Mouse (Mus musculus) stomach, postnatal 0 days (tissue): ENCODE results near the gene Cdh11. TPM values are rescaled to one million over a fixed set of nuclear protein-coding genes. Genes with fewer than 3 reads are reported as not detected.
A peak's percentile ranks its signal among the peaks of the same experiment; 100 is the strongest.

Experiments
- ATAC-seq: fragments of 200-750 bp; cut with Nextera tagmentation; 2 replicates; pipeline ENCODE4 v1.8.0; 2017; ENCODE audit not compliant: low FRiP score, low TSS enrichment
- DNase-seq: peaks from one replicate; pipeline ENCODE4 v3.0.0-alpha.2; 2016; ENCODE audit warnings: low spot score
- H3K27ac ChIP-seq: fragments of 300-500 bp; sonication (generic); replicated peaks from 2 replicates; pipeline ENCODE4 v1.5.1; 2014; ENCODE audit warnings: mild to moderate bottlenecking, control low read depth
- H3K27me3 ChIP-seq: fragments of 300-500 bp; sonication (generic); 2 replicates; pipeline ENCODE4 v1.6.1; 2014; ENCODE audit warnings: low read length; ENCODE audit not compliant: control insufficient read depth, insufficient read depth
- H3K36me3 ChIP-seq: fragments of 300-500 bp; sonication (generic); 2 replicates; pipeline ENCODE4 v1.6.1; 2014; ENCODE audit warnings: low read length, mixed read lengths; ENCODE audit not compliant: control insufficient read depth, insufficient read depth
- H3K4me1 ChIP-seq: fragments of 300-500 bp; sonication (generic); replicated peaks from 2 replicates; pipeline ENCODE4 v1.6.1; 2014; ENCODE audit warnings: antibody characterized with exemption; ENCODE audit not compliant: control insufficient read depth, insufficient read depth
- H3K4me2 ChIP-seq: fragments of 300-500 bp; sonication (generic); replicated peaks from 2 replicates; pipeline ENCODE4 v1.6.1; 2014; ENCODE audit warnings: low read depth, mild to moderate bottlenecking, control low read depth, moderate library complexity
- H3K4me3 ChIP-seq: fragments of 300-500 bp; sonication (generic); 2 replicates; pipeline ENCODE4 v1.5.1; 2014; ENCODE audit warnings: low read depth, low read length, control low read depth
- H3K9ac ChIP-seq: fragments of 300-500 bp; sonication (generic); 2 replicates; pipeline ENCODE4 v1.6.1; 2014; ENCODE audit warnings: mild to moderate bottlenecking, low read length, control low read depth, mixed read lengths
- H3K9me3 ChIP-seq: fragments of 300-500 bp; sonication (generic); 2 replicates; pipeline ENCODE4 v1.6.1; 2016; ENCODE audit warnings: low read length; ENCODE audit not compliant: control insufficient read depth
- CTCF ChIP-seq: IDR thresholded peaks from 2 replicates; pipeline ENCODE4 v1.5.1; 2016; ENCODE audit warnings: antibody characterized with exemption, low read depth, mild to moderate bottlenecking, moderate library complexity
- EP300 ChIP-seq: optimal IDR thresholded peaks from 2 replicates; pipeline ENCODE3; 2016; ENCODE audit warnings: antibody characterized with exemption
- WGBS: fragments of 180-500 bp; shearing (Covaris S2); extraction: QIAGEN DNeasy Blood & Tissue Kit; methylation state at CpG from one replicate; pipeline ENCODE4 v1.1.7; 2014; 5-methylcytosine and 5-hydroxymethylcytosine counted together
- polyA plus RNA-seq: library from polyadenylated mRNA; unstranded; fragments of >200 nt; fragmentation: Nextera tagmentation; extraction: Ambion mirVana; gene quantifications from 2 replicates; pipeline ENCODE4 v1.2.1, GENCODE M21; 2015

Cdh11 gene
- 26.4 and 27.5 TPM in 2 replicates for polyA plus RNA-seq

- Histone ChIP-seq H3K9ac (peak within 1 kb of the TSS; percentile 79), H3K27ac (peak within 1 kb of the TSS; percentile 90), H3K27me3 (no peaks in the 10 kb centered on the region), H3K9me3 (no peaks in the 10 kb centered on the region), H3K4me2 (peak within 1 kb of the TSS; percentile 53), H3K4me1 (no peaks in the 10 kb centered on the region), H3K4me3 (peak within 1 kb of the TSS; percentile 69), H3K36me3 (no peaks in the 10 kb centered on the region)
- WGBS = 6% methylated on average over 23 of the region's 23 CpGs
- no peak for DNase-seq
- no peak for TF ChIP-seq CTCF
- TF ChIP-seq EP300 = no peak
- ATAC-seq = no peak
Observed at GRCm38 (mm10) chr8:102785592-102786416, at the start of gene Cdh11. TSS of gene Cdh11 (minus strand) at chr8:102785642.

GRCm38 (mm10) chr8:102813959-102814358 lies 28.5 kb upstream of the Cdh11 start:
- no peak overlapping the region for H3K9ac ChIP-seq
- no peaks in the 10 kb centered on the region for H3K9me3 ChIP-seq
- no peak overlapping the region for H3K4me3 ChIP-seq
- H3K27me3 ChIP-seq = no peaks in the 10 kb centered on the region
- H3K27ac ChIP-seq = no peak overlapping the region
- DNase-seq (no peak), ATAC-seq (no peak)
- H3K4me1 ChIP-seq = no peaks in the 10 kb centered on the region
- H3K4me2 ChIP-seq = no peak overlapping the region
- TF ChIP-seq EP300 = no peak
- TF ChIP-seq CTCF = no peak
- H3K36me3 ChIP-seq = no peaks in the 10 kb centered on the region
- 76% methylated on average over 5 of the region's 5 CpGs for WGBS

GRCm38 (mm10) chr8:102790303-102790702 lies 4.9 kb upstream of the Cdh11 start:
- no peak for TF ChIP-seq EP300
- peak; percentile 82 for TF ChIP-seq CTCF
- Histone ChIP-seq H3K27me3 (no peaks in the 10 kb centered on the region), H3K9ac (no peak overlapping the region), H3K27ac (no peak overlapping the region), H3K36me3 (no peaks in the 10 kb centered on the region), H3K4me3 (no peak overlapping the region), H3K9me3 (no peaks in the 10 kb centered on the region), H3K4me2 (no peak overlapping the region), H3K4me1 (no peaks in the 10 kb centered on the region)
- WGBS = 35% methylated on average over 4 of the region's 4 CpGs
- ATAC-seq (no peak), DNase-seq (no peak)

- no peaks in the 10 kb centered on the region for H3K9me3 ChIP-seq
- no peaks in the 10 kb centered on the region for H3K4me1 ChIP-seq
- DNase-seq = no peak
- peak overlapping the region; percentile 53 for H3K4me2 ChIP-seq
- peak; percentile 32 for TF ChIP-seq CTCF
- no peak for TF ChIP-seq EP300
- no peak for ATAC-seq
- peak overlapping the region; percentile 69 for H3K4me3 ChIP-seq
- H3K27me3 ChIP-seq = no peaks in the 10 kb centered on the region
- H3K9ac ChIP-seq = peak overlapping the region; percentile 79
- WGBS = 11% methylated on average over 31 of the region's 31 CpGs
- peak overlapping the region; percentile 45 for H3K27ac ChIP-seq
- H3K36me3 ChIP-seq = no peaks in the 10 kb centered on the region
Observed at GRCm38 (mm10) chr8:102786467-102787360, 1.3 kb upstream of the Cdh11 start.

- 0% methylated on average over 41 of the region's 55 CpGs for WGBS
Observed at GRCm38 (mm10) chr8:102784835-102785455, 497 bp downstream of the Cdh11 start.

More at GRCm38 (mm10) chr8:102784835-102785455, 497 bp downstream of the Cdh11 start:
- Histone ChIP-seq H3K36me3 (no peaks in the 10 kb centered on the region), H3K27ac (peak overlapping the region; percentile 90), H3K9me3 (no peaks in the 10 kb centered on the region), H3K27me3 (no peaks in the 10 kb centered on the region), H3K9ac (peak overlapping the region; percentile 79), H3K4me3 (peak overlapping the region; percentile 69), H3K4me2 (peak overlapping the region; percentile 53), H3K4me1 (no peaks in the 10 kb centered on the region)
- DNase-seq (peak; percentile 70), ATAC-seq (peak; percentile 83)
- TF ChIP-seq CTCF (peak; percentile 65), EP300 (no peak)
